Mouse (Mus musculus) ovary, adult 10 weeks (tissue): ENCODE measurements around the gene Ajap1. TPM values are rescaled to one million over a fixed set of nuclear protein-coding genes. Genes with fewer than 3 reads are reported as not detected.

Experiments used
- polyA plus RNA-seq: library from polyadenylated mRNA; stranded (reverse); fragments of 350-450 nt; fragmentation: Illumina TruSeq; extraction: RNeasy Lipid Tissue Mini Kit (QIAGEN cat#74804); gene quantifications from one replicate; pipeline ENCODE4 v1.2.3, GENCODE M21; 2014

Ajap1 gene
- polyA plus RNA-seq: not detected

GRCm38 (mm10) chr4:153482459-153483338, at the start of gene Ajap1:
Ajap1 (minus strand) TSS chr4:153482811.

